Mouse (Mus musculus) stomach, embryonic 15.5 days (tissue): ENCODE results near the gene Foxf1. TPM values are rescaled to one million over a fixed set of nuclear protein-coding genes. Genes with fewer than 3 reads are reported as not detected.

Source experiments
- ATAC-seq: fragments of 200-750 bp; cut with Nextera tagmentation; 2 replicates; pipeline ENCODE4 v1.8.0; 2017; ENCODE audit warnings: low read depth, moderate number of reproducible peaks, moderate TSS enrichment; ENCODE audit not compliant: insufficient read depth, low FRiP score
- H3K27ac ChIP-seq: fragments of 300-500 bp; sonication (generic); 2 replicates; pipeline ENCODE4 v1.5.1; 2015; ENCODE audit warnings: mild to moderate bottlenecking, inconsistent platforms
- H3K27me3 ChIP-seq: fragments of 300-500 bp; sonication (generic); replicated peaks from 2 replicates; pipeline ENCODE4 v1.6.1; 2015; ENCODE audit warnings: inconsistent platforms
- H3K36me3 ChIP-seq: fragments of 300-500 bp; sonication (generic); 2 replicates; pipeline ENCODE4 v1.6.1; 2015; ENCODE audit warnings: inconsistent platforms
- H3K4me1 ChIP-seq: fragments of 300-500 bp; sonication (generic); 2 replicates; pipeline ENCODE4 v1.6.1; 2015; ENCODE audit warnings: inconsistent platforms
- H3K4me2 ChIP-seq: fragments of 300-500 bp; sonication (generic); 2 replicates; pipeline ENCODE4 v1.6.1; 2015; ENCODE audit warnings: mild to moderate bottlenecking, inconsistent platforms
- H3K4me3 ChIP-seq: fragments of 300-500 bp; sonication (generic); replicated peaks from 2 replicates; pipeline ENCODE4 v1.5.1; 2015; ENCODE audit warnings: inconsistent platforms
- H3K9ac ChIP-seq: fragments of 300-500 bp; sonication (generic); 2 replicates; pipeline ENCODE4 v1.6.1; 2015; ENCODE audit warnings: inconsistent platforms
- H3K9me3 ChIP-seq: fragments of 300-500 bp; sonication (generic); 2 replicates; pipeline ENCODE4 v1.6.1; 2016; ENCODE audit warnings: inconsistent platforms
- WGBS: fragments of 180-500 bp; shearing (Covaris S2); methylation state at CpG from one replicate; pipeline ENCODE4 v1.1.7; 2015; 5-methylcytosine and 5-hydroxymethylcytosine counted together
- polyA plus RNA-seq: library from polyadenylated mRNA; unstranded; fragments of >200 nt; fragmentation: Nextera tagmentation; extraction: Ambion mirVana; gene quantifications from 2 replicates; pipeline ENCODE4 v1.2.1, GENCODE M21; 2015

The Foxf1 gene
- 131 and 136 TPM in 2 replicates for polyA plus RNA-seq

DNA sequence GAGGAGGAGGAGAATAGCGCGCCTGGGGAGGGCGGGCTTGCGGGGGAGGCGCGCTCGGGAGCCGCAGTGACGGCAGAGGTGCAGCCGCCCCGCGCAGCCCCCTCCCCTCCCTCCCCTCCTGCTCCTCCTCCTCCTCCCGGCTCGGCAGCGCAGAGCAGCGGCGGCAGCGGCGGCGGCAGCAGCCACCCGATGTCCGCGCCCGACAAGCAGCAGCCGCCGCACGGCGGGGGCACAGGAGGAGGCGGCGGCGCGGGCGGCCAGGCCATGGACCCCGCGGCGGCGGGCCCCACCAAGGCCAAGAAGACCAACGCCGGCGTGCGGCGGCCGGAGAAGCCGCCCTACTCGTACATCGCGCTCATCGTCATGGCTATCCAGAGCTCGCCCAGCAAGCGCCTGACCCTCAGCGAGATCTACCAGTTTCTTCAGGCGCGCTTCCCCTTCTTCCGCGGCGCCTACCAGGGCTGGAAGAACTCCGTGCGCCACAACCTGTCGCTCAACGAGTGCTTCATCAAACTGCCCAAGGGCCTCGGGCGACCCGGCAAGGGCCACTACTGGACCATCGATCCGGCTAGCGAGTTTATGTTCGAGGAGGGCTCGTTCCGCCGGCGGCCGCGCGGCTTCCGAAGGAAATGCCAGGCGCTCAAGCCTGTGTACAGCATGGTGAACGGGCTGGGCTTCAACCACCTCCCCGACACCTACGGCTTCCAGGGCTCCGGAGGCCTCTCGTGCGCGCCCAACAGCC lies at the start of gene Foxf1:
TSS of gene Foxf1 (plus strand) at position 177 of the 742 bp plus-strand sequence.
- Histone ChIP-seq H3K27me3 (peaks cover 75% of the 10 kb centered on the region), H3K4me2 (peak within 1 kb of the TSS; percentile 82), H3K4me1 (peaks cover 9% of the 10 kb centered on the region; the same call in 1 of the 2 replicates), H3K27ac (peak within 1 kb of the TSS; percentile 98), H3K4me3 (peak within 1 kb of the TSS; percentile 68), H3K9me3 (no peaks in the 10 kb centered on the region), H3K36me3 (no peaks in the 10 kb centered on the region), H3K9ac (peak within 1 kb of the TSS; percentile 68)
- WGBS: under 1% methylated on average over 65 of the region's 83 CpGs
- peak; percentile 74 for ATAC-seq

DNA sequence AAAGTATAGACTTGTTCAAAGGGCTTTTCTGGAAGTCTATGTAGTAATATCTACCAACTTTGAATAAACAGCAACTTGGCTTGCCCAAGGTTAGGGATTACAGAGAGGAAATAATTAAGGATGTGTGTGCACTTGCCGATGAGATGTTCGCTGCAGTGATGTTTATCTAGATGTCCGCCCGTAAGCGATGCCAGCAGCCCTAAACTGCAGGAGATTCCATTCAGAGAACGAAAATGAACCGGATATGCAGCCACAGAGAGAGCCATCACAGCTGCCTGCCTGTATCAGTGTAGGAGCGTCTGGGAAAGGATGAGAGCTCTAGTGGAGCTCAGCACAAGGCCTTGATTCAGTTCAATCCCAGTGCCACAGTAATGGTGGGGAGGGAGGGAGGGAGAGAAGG lies 48.6 kb upstream of the Foxf1 start:
- peak overlapping the region; percentile 16; the same call in 1 of the 2 replicates for H3K27ac ChIP-seq
- H3K36me3 ChIP-seq: no peaks in the 10 kb centered on the region
- 0 out of 2 replicates have a peak, but pooled peaks cover 4% of the 10 kb centered on the region for H3K4me1 ChIP-seq
- ATAC-seq: no peak
- no peak overlapping the region for H3K9ac ChIP-seq
- no peaks in the 10 kb centered on the region; the same call in 1 of the 2 replicates for H3K27me3 ChIP-seq
- WGBS: 40% methylated on average over 8 of the region's 8 CpGs
- no peaks in the 10 kb centered on the region for H3K9me3 ChIP-seq
- no peak overlapping the region for H3K4me3 ChIP-seq
- no peak overlapping the region for H3K4me2 ChIP-seq

DNA sequence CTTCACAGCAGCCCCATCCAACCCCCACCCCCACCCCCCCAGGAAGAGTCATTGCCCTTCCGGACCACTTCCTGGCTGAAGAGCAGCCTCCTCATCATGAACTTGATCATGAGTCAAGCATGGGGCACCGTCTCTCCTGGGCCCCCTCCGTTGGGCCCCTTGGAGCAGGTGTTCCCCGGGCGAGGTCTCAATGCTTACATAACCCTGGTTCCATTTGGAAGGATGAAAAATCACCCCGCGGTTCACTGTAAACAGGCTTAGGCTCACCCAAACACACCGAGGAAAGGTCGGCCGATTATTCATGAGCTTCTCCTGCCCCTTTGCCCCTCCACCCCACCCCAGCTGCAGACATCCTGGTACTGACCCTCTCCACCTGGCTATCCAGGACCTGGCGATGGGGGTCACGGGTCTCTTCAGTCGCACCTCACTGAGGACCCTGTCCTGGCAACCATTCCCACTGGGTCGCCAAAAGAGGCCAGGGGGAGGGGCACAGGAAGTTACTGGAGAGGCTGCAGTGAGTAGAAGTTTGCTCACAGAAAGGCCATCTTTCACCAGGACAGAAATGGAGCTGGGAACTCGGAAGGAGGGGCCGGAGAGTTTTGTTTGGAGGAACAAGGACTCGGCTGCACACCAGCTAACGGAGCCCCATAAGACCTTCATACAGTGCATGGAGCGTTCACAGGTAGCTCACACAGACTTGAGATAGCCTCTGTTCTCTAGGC lies 40.3 kb upstream of the Foxf1 start:
- H3K9me3 ChIP-seq: no peaks in the 10 kb centered on the region
- 13% methylated on average over 19 of the region's 19 CpGs for WGBS
- peak; percentile 53; the same call in 1 of the 2 replicates for ATAC-seq
- no peaks in the 10 kb centered on the region; the same call in 1 of the 2 replicates for H3K27me3 ChIP-seq
- H3K36me3 ChIP-seq: no peaks in the 10 kb centered on the region
- H3K9ac ChIP-seq: no peak overlapping the region
- H3K4me3 ChIP-seq: no peak overlapping the region
- peak overlapping the region; percentile 24; the same call in 1 of the 2 replicates for H3K27ac ChIP-seq
- peaks cover 17% of the 10 kb centered on the region for H3K4me1 ChIP-seq
- H3K4me2 ChIP-seq: peak overlapping the region; percentile 40

DNA sequence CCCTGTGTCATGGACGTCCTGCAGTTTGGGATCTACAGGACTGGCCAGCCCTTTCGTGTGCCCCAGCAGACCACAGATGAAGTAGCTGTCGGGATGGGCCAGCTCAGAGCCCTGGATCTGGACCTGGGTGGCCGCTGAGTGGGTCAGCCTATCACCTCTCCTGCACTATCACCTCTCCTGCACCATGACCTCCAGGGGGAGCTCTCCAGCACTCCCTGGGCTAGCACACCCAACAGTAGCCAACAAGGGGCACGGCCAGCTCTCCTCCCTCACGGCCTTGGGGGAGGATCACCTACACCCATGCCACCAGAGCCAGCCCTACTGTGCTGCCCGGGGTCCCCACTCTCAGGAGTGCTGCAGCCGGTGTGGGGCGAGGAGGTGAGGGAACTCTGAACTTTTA lies 36.7 kb upstream of the Foxf1 start:
- Histone ChIP-seq H3K4me3 (no peak overlapping the region), H3K9me3 (no peaks in the 10 kb centered on the region)

DNA sequence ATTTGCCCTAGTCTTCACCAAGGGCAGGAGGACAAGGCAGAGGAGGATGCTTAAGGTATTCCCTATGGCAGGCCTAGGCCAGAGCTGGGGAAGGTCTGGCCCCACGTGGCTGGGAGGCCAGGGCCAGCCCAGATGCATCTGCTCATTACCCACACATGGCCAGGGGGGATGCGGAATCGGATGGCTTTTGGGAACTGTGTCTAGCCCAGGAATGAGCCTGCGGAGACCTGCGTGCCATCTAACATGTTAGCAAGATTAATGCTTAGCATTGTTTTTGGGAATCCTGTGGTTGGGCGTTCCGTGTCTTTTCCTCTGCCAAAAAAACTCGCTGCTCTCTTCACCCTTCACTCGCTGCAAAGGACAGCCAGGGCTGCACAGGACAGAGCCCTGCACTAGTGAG lies 26.1 kb upstream of the Foxf1 start:
- H3K36me3 ChIP-seq: peaks cover 7% of the 10 kb centered on the region; the same call in 1 of the 2 replicates
- H3K9me3 ChIP-seq: no peaks in the 10 kb centered on the region

More for the DNA sequence above, 36.7 kb upstream of the Foxf1 start:
- H3K27me3 ChIP-seq: no peaks in the 10 kb centered on the region
- H3K4me2 ChIP-seq: no peak overlapping the region
- no peaks in the 10 kb centered on the region for H3K36me3 ChIP-seq
- no peak overlapping the region for H3K27ac ChIP-seq
- 75% methylated on average over 9 of the region's 9 CpGs for WGBS
- H3K4me1 ChIP-seq: peaks cover 17% of the 10 kb centered on the region
- no peak for ATAC-seq
- H3K9ac ChIP-seq: no peak overlapping the region

DNA sequence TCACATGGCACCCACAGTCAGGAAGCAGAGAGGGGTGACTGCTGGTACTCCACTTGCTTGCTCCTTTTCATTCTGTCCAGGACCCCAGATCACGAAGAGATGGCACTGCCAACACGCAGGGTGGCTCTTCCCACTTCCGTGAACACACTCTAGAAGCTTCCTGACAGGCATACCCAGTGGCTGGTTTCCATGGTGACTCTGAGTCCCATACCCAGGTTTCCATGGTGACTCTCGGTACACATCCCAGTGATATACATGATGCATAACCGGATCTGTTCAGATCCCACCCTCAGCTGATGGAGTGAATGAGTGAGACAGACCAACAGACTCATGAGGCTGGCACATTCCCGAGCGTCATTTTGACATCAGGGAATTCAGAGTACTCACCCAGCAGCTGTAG lies 25.1 kb upstream of the Foxf1 start:
- Histone ChIP-seq H3K4me3 (no peak overlapping the region), H3K4me1 (no peaks in the 10 kb centered on the region), H3K27ac (no peak overlapping the region), H3K27me3 (no peaks in the 10 kb centered on the region), H3K9ac (no peak overlapping the region), H3K4me2 (no peak overlapping the region), H3K9me3 (no peaks in the 10 kb centered on the region), H3K36me3 (peaks cover 7% of the 10 kb centered on the region; the same call in 1 of the 2 replicates)
- no peak for ATAC-seq
- 78% methylated on average over 7 of the region's 7 CpGs for WGBS

More for the DNA sequence above, 26.1 kb upstream of the Foxf1 start:
- H3K27me3 ChIP-seq: no peaks in the 10 kb centered on the region
- H3K4me1 ChIP-seq: no peaks in the 10 kb centered on the region
- no peak overlapping the region for H3K27ac ChIP-seq
- ATAC-seq: no peak
- no peak overlapping the region for H3K9ac ChIP-seq
- H3K4me2 ChIP-seq: no peak overlapping the region
- H3K4me3 ChIP-seq: no peak overlapping the region
- WGBS: 66% methylated on average over 9 of the region's 9 CpGs

DNA sequence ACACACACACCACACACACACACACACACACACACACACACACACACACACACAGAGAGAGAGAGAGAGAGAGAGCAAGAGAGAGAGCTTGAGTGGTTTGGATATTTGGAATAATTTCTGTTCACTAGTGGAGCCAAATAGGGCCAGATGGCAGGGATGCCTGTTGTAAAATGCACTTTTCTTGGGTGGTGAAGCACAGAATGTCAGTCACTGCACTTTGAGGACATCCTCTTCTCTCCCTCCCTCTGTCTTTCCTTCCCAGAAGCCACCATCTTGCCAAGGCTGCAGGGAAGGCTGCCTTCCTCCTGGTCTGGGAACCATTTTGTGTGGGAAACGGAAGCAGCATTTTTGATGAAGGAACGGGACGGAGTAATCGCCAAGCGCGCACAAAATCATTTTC lies 21.7 kb upstream of the Foxf1 start:
- no peak overlapping the region for H3K27ac ChIP-seq
- H3K27me3 ChIP-seq: no peaks in the 10 kb centered on the region
- no peak overlapping the region for H3K9ac ChIP-seq
- no peak overlapping the region for H3K4me3 ChIP-seq
- H3K9me3 ChIP-seq: no peaks in the 10 kb centered on the region
- WGBS: 91% methylated on average over 6 of the region's 6 CpGs
- no peak for ATAC-seq
- H3K4me2 ChIP-seq: no peak overlapping the region
- H3K36me3 ChIP-seq: peaks cover 7% of the 10 kb centered on the region; the same call in 1 of the 2 replicates
- H3K4me1 ChIP-seq: no peaks in the 10 kb centered on the region

DNA sequence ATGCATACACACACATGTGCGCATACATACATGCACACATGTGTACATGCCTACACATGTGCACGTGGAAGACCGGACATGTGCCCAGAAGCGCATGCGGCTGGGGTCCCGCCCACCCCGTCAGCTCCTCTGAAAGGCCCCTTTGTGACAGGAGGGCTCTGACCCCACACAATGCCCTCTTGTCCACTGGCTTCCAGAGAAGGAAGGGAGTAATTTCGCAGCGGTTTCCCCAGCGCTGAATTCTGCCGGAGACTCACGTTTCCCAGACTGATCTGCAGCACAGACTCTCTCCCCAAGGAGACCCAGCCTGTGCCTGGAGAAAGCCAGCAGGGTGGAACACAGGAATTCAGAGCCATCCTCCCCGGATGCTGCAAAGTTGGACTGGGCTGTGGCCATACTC lies 20.5 kb upstream of the Foxf1 start:
- Histone ChIP-seq H3K9me3 (no peaks in the 10 kb centered on the region), H3K36me3 (peaks cover 7% of the 10 kb centered on the region; the same call in 1 of the 2 replicates), H3K4me3 (no peak overlapping the region), H3K4me1 (no peaks in the 10 kb centered on the region), H3K9ac (no peak overlapping the region), H3K4me2 (no peak overlapping the region), H3K27me3 (no peaks in the 10 kb centered on the region), H3K27ac (no peak overlapping the region)
- 70% methylated on average over 13 of the region's 13 CpGs for WGBS
- ATAC-seq: no peak

DNA sequence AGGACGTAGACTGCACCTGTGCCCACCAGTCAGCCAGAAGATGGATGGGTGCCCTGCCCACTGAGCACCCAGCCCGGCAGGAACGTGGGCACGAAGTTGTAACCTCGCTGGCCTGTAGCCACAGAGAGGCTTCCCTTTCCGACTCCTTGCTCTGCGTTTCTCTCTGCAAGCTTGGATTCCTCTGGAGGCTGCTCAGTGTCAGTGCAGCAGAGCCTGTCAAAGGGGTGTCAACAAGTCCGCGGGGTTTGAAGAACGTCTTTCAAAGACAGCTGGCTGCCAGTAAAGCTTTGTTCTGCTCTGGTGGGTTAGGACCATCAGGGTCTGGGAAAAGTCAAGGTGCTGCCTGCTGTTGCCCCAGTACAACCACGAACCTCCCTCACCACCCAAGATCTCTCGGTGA lies 12.7 kb upstream of the Foxf1 start:
- WGBS: 6% methylated on average over 12 of the region's 12 CpGs
- Histone ChIP-seq H3K27ac (peak overlapping the region; percentile 52; the same call in 1 of the 2 replicates), H3K9me3 (no peaks in the 10 kb centered on the region), H3K4me2 (no peak overlapping the region), H3K36me3 (no peaks in the 10 kb centered on the region), H3K4me3 (no peak overlapping the region), H3K4me1 (peaks cover 20% of the 10 kb centered on the region), H3K9ac (no peak overlapping the region), H3K27me3 (peaks cover 22% of the 10 kb centered on the region)
- no peak for ATAC-seq

DNA sequence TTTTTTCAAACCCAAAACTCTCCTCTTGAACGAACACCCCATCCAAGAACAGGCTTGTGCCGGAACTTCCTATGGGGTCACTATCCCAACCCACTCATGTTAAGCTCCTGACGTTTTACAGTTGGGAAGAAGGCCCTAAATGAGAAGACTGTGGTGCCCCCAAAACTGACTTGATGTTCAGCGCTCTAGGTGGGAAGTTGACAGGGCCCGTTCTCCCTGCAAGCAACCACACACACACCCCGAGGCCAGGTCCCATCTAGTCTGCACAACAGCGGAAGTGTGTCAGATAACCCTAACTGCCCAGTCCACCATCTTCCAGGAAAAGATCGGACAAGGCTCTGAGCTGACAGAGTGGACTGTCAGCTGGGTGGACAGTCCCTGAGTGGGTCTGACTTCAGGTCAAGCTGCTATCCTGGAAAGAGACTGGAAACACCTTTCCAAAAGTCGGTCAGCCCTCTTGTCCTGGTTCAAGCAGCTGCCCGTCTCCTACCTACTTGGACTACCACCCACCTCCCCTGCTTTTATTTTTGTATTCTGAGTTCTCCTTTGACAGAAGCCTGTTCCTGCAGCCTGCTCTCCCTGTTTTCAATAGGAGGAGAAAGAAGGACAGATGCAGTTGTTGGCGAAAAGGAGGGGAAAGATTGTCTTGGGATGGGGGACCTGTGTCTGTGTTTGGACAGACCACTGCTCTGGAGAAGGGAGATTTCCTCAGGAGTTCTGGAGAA lies 11.6 kb upstream of the Foxf1 start:
- Histone ChIP-seq H3K36me3 (no peaks in the 10 kb centered on the region), H3K9ac (no peak overlapping the region; the same call in 1 of the 2 replicates), H3K4me3 (peak overlapping the region; percentile 31), H3K4me2 (peak overlapping the region; percentile 55), H3K27ac (peak overlapping the region; percentile 75), H3K9me3 (no peaks in the 10 kb centered on the region), H3K27me3 (peaks cover 33% of the 10 kb centered on the region), H3K4me1 (peaks cover 20% of the 10 kb centered on the region)
- WGBS: 31% methylated on average over 11 of the region's 11 CpGs
- ATAC-seq: no peak

DNA sequence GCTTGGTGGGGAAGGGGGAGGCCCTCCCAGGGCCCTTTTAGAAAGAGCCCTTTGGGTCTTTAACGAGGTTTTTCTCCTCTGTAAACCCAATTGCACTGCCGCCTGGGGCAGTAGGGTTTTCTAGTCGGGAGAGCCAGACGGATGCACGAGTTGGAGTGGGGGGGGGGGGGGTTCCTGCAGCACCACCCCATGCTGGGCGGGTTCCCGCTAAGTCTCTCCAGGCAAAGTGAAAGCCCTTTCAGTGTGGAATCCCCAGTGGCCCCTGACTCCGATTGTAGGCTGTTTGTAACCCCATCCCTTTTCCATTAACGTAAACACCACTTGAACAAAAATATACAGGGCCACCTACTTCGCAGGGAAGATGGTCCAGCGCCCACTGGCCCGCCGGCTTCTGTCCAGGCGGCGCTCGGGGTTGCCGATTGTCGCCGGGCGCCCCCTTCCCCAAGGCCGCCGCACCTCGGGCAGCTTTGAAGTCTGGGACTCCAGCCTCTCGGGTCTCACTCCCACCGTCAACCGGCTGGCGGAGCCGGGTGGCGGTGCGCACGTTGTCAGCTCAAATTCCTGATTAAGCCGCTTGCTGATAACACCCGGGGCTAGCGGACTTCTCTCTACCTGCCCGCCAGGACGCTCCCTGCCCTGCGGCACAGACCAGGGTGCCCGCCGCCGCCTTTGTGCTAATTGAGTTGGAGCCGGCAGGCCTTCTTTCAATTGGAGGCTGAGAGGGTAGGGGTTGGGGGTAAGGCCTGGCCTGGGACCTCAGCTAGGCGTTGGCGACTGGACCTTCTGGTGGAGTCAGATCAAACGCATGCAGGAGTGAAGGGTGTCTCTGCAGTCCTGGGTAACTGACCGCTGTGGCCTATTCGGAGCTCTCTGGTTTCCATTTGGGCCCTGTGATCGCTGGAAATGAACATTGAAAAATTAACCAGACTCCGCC lies 10.7 kb upstream of the Foxf1 start:
- peak overlapping the region; percentile 55 for H3K4me2 ChIP-seq
- H3K9ac ChIP-seq: peak overlapping the region; percentile 31; the same call in 1 of the 2 replicates
- peak overlapping the region; percentile 31 for H3K4me3 ChIP-seq
- 5% methylated on average over 48 of the region's 48 CpGs for WGBS
- H3K27ac ChIP-seq: peak overlapping the region; percentile 75
- H3K9me3 ChIP-seq: no peaks in the 10 kb centered on the region
- no peak; the same call in 1 of the 2 replicates for ATAC-seq
- H3K36me3 ChIP-seq: no peaks in the 10 kb centered on the region
- H3K4me1 ChIP-seq: peaks cover 20% of the 10 kb centered on the region
- peaks cover 39% of the 10 kb centered on the region for H3K27me3 ChIP-seq
